Mouse (Mus musculus): Measurements from ENCODE around the gene Slc25a26.

Slc25a26 gene

GRCm38 (mm10) chr6:94499897-94500623, at the start of gene Slc25a26:
Slc25a26 (plus strand) TSS chr6:94500331.
- in situ Hi-C loops (cut with MboI, MseI) = no loop called here

DNA sequence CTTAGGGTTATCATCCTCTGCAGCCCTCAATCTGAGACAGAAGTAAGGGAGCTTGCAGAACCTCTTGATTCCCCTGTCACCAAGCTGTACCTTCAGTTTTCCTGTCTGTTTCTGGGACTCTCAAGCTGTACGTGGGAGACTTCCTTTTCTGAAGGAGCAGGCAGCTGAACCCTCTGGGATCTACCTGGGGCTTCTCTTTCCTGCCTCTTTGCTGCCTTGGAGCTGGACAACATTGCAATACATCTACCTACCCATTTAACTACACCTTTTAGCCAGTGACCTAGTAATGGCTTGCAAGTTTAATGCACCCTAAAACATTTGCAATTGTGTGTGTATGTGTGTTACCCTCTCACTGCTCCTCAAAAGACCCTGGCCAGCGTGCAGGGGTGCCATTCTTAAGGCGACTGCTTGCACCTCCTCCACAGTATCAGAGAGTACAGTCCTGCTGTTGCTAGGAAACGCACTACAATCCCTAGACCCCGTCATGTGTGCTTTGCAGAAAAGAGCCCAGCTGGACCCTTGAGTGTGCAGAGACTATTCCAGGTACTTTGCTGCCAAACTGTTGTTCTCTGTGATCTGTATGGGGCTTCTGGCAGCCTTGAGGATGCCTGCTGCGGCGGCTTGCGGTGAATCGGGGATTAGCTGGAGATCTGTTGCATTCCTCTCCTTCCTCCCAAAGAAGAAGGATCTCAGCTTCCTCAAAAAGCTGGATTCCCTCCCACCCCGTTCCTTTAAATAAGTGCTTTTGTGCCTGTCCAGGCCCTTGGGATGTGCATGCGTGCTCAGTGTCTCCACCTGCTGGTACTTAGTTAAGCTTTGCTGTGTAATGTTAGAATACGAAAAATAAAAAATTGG, 35.9 kb upstream of the Slc25a26 start:
- in situ Hi-C loops (cut with MboI, MseI) = loop anchor here (25.0 kb wide), 1 partner anchor 377 kb away; no protein-coding TSS in a partner anchor

GRCm38 (mm10) chr6:94466508-94467205, 33.5 kb upstream of the Slc25a26 start:
- in situ Hi-C loops (cut with MboI, MseI) = loop anchor here (25.0 kb wide), 1 partner anchor 379 kb away; no protein-coding TSS in a partner anchor

DNA sequence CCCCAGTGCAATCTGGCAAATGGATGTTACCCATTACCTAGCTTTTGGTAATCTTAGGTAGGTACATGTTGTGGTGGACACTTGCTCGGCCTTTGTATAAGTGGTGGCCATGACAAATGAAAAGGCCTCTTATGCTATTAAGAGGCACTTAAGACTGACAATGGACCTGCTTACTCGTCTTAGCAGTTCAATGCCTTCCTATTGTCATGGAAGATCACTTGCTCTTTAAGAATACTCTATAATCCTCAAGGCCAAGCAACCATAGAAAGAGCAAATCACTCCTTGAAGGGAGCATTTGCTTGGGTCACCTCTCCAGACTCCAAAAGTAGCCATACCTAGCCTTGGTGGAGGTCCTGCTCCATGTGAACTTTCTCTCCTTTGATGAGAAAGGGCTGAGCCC, 7.4 kb upstream of the Slc25a26 start:
- in situ Hi-C loops (cut with MboI, MseI) = no loop called here

DNA sequence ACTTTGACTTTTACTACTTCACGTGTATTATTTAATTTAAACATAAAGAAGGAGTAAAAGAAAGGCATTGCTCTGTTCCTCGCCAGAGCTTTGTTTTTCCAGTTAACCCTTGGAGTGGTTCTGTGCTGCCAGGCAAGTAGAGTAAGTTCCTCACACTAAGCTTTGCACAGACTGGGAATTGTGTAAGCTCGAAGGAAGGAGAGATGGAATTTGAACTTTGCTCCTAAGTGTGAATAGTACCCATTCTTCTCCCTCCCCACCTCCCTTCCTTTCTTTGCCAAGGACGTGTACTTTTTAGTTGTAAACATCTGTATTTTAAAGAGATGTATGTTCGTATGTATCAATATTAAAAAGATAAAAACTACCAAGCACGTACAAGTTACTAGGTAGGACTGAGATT, 3.8 kb downstream of the Slc25a26 start:
- in situ Hi-C loops (cut with MboI, MseI) = no loop called here

GRCm38 (mm10) chr6:94507921-94508320, 7.8 kb downstream of the Slc25a26 start:
- in situ Hi-C loops (cut with MboI, MseI) = no loop called here

DNA sequence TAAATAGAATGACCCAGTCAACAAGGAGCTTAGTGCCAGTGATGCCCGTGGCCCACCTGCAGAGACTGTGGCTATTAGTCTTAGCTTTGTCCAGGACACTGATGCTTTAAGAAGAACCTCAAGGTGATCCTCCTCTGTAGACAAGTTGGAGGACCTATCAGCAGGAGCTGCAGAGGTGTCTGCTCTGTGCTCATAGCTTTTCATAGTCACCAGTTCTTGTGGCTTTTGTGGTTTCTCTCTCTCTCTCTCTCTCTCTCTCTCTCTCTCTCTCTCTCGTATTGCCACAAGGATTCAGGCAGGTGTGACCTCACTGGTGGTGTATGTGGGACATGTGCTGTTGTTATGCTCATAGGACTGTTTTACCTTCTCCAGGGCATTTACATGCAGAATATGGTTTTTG, 8.7 kb downstream of the Slc25a26 start:
- in situ Hi-C loops (cut with MboI, MseI) = no loop called here

GRCm38 (mm10) chr6:94509220-94509619, 9.1 kb downstream of the Slc25a26 start:
- in situ Hi-C loops (cut with MboI, MseI) = no loop called here

DNA sequence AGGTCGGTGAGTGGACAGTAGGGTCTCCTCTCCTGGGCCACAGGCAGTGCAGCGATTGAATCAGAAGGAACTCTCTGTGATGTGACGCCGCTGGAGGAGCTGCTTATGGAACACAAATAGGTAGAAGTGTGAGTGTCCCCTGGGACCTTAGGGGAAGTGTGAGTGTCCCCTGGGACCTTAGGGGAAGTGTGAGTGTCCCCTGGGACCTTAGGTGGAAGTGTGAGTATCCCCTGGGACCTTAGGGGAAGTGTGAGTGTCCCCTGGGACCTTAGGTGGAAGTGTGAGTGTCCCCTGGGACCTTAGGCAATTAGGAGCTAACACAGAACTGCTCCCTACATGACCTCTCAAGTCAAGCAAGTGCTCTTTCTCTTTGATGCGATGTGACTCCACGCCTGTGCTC, 18.0 kb downstream of the Slc25a26 start:
- in situ Hi-C loops (cut with MboI, MseI) = no loop called here

DNA sequence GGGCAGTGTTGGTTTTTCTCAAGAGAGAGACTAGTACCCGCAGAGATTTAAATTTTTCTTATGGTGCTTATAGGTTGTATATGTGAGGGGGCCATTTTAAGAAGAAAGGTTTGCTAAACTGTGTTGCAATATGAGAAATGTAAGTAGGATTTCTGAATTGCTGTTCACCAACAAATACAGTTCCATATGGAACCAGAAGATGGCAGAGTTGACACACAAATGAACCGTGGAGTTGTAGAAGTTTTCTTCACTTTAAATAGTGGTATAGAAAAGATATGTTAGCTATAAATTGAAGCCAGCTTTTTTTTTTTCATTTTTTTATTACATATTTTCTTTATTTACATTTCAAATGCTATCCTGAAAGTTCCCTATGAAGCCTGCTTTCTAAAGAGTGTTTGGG, 24.2 kb downstream of the Slc25a26 start:
- in situ Hi-C loops (cut with MboI, MseI) = loop anchor here (10.0 kb wide), 1 partner anchor 460 kb away; no protein-coding TSS in a partner anchor

DNA sequence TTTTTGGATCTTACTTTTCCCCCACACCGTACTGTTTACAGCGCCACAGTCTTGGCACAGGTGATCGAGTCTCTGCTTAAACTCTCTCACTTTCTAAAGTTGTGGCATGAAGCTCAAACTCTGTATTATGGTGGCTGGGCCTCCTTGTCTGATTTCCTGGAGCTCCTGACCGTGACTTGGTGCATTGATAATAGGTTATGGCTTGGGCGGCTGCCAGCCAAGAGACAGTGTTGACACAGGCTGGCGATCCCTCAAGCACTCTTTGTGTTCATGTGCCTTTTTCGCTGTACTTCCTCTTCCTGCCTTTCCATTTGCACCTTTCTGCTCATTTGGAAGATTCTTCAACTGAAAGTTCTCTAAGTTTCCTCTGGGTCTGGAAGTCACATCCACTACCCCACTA, 30.6 kb downstream of the Slc25a26 start:
- in situ Hi-C loops (cut with MboI, MseI) = no loop called here

DNA sequence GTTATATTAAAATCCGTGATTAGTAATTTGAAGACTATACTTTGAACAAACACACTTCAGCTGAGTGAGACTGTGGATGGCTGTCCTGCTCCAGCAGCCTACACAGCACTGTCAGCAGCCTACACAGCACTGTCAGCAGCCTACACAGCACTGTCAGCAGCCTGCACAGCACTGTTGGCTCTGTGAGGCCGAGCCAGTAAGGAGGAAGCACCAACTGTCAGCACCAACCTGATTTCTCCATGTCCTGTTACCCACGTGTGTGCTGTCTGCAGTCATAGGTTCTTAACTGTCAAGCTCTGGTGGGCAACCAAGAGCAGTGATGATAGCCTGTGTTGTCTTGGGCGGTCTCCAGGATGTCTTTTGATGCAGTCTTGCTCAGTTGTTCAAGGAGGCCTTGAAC, 32.0 kb downstream of the Slc25a26 start:
- in situ Hi-C loops (cut with MboI, MseI) = no loop called here

DNA sequence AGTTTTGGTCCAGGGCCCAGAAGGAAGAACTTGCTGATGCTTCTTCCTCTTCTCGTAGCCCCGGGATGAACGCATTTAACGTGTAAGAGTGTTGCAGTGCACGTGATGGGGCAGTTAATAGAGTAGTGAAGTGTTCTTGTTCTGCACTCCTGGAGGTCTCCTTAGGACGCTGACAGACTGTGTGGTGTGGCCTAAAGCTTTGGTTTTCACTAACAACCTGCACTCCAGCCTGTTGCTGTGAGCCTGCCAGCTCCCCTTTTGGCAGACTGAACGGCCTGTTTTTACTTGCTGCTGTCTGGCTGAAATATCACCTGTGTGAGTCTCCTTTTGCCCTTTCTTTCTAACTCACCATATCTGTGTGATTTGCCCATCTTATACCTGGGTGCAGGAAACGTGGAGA, 36.3 kb downstream of the Slc25a26 start:
- in situ Hi-C loops (cut with MboI, MseI) = no loop called here

DNA sequence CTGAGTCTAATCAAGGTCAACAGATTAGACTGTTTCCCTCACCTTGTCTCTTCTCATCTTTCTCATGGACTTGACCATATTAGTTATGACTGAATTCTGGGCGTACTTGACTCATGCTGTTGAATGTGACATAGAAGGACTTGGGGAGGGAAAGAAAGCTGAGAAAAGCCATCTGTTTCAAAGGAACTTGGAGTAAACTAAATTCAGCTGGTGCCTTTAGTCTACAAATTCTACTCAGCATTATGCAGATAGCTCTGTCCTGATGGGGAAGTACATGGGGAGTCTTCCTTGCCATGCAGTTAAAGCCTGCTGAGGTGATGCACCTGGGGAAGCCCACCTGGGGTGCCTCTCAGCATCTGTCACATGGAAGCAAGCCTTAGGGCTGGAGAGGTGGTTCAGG, 37.5 kb downstream of the Slc25a26 start:
- in situ Hi-C loops (cut with MboI, MseI) = no loop called here

DNA sequence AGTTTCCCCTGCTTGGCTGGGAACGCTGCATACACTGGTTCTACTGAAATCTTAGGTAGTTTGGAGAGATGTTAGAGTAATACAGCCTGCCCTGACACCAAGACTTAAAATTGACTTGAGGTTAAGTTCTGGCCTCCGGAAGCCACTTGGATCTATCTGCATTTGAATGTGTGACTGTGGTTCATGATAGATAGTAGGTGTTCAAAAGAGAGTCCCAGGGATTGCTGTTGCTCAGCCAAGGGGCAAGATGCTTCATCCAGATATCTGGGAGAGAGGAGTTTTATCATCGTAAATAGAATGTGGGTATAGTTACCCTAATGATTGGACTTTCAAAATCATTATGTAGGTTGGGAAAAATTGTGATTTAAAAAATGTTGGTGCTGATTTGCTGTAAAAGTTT, 40.0 kb downstream of the Slc25a26 start:
- in situ Hi-C loops (cut with MboI, MseI) = loop anchor here (5.0 kb wide), 1 partner anchor 62 kb away; no protein-coding TSS in a partner anchor

DNA sequence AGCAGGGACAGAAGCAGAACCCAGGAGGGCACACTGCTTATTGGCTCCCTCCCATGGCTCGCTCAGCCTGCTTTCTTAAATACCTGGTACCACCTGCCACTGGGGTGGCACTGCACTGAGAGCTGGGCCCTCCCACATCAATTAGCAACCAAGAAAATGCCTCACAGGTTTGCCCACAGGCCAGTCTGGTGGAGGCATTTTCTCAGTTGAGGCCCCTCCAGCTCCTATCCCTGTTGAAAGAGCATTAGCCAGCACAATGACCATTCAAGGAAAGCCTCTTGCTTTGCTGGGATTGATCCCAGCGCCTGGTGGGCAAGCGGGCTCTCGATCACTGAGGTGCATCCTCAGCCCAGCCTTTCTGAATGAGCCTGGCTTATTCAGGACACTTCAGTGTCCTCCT, 40.5 kb downstream of the Slc25a26 start:
- in situ Hi-C loops (cut with MboI, MseI) = loop anchor here (5.0 kb wide), 1 partner anchor 62 kb away; no protein-coding TSS in a partner anchor

- in situ Hi-C loops (cut with MboI, MseI) = loop anchor here (5.0 kb wide), 1 partner anchor 61 kb away; no protein-coding TSS in a partner anchor
These were observed 41.0 kb downstream of the Slc25a26 start for GRCm38 (mm10) chr6:94541133-94541532.

- in situ Hi-C loops (cut with MboI, MseI) = loop anchor here (5.0 kb wide), 1 partner anchor 60 kb away; no protein-coding TSS in a partner anchor
These were observed 41.7 kb downstream of the Slc25a26 start for GRCm38 (mm10) chr6:94541854-94542253.

DNA sequence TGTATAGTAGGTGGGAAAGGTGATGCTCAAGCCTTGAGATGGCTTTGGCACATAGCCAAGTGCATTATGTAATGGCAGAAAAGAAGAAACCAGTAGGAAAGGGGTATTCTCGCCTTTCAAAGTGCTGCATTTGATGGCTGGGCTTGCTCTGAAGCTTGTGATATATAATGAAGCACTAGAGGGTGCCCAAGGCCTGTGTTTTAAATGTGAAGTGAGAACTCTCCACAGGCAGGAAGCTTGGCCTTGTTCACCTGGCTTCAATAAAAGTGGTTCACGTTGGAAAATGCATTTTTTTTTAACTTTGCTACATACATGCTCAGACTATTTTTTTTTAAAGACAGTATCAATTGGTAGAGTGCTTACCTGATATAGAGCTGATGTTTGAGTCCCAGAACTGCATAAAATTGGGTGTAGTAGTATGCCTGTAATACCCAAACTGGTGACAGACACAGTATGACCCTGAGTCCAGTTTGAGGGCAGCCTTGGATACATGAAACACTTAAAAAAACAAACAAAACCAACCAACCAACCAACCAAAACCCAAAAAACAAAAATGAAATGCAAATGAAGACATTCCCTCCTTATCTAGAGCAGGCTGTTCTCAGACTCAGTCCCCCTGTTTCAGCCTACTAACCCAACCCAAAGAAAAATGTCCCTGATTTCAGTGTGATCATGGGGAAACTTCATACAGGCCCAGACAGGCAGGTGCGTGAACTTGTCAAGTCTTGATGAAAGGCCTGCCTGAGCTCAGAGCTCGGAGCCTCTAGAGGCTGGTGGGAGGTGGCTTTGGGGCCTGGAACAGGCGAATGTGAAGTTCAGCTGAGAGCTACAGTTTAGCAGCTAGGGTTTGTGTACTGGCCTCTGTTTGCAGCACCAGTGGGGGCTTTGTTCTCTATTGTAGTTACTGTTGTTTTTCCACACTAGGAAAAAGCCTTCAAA, 44.0 kb downstream of the Slc25a26 start:
- in situ Hi-C loops (cut with MboI, MseI) = loop anchor here (5.0 kb wide), 1 partner anchor 58 kb away; no protein-coding TSS in a partner anchor

DNA sequence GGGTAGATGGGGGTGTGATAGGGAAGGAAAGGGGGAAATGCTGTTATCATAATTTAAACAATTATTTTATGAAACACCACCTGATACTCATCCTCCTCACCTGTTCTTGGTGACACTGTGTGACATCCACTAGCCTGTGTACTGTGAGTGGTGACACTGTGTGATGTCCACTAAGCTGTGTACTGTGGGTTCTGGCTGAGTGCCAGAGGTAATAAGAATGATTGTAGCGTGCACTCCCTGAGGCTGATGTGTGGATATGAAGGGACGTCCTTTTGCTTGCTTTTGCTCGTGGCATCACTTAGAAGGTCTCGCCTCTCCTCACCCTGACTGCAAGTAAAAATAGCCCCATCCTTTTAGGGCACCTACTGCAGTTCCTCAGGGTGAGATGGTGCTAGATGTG, 47.1 kb downstream of the Slc25a26 start:
- in situ Hi-C loops (cut with MboI, MseI) = no loop called here

DNA sequence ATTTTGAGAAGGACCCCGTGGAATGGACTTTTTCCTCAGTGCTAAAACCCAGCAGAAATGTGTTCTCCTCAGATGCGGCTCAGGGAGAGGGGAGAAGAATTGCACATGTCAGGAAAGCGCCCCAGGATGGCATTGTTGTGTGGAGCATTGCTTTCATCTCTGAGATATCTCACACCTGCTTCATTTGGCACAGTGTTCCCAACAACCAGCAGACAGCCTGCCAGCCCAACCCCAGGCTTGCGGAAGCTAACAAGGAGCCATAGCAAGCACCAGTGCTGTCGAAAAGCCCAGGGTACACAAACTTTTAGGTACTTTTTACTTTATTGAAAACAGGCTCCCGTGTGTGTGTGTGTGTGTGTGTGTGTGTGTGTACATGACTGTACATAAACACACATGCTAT, 50.2 kb downstream of the Slc25a26 start:
- in situ Hi-C loops (cut with MboI, MseI) = no loop called here
